Mouse (Mus musculus): ENCODE measurements at regions not wholly inside any gene's neighbourhood (a gene's known extent, or its start where the extent isn't known, plus 50 kb on each side); places are given as distances from the start of the nearest gene placed in this dataset.
"Not testable (repeated sequence)": the region's sequence is repeated elsewhere in the genome, so short reads cannot be mapped to it uniquely, and the experiment has no call there.

- no peak for DNase-seq (ENCODE audit: low spot score)
These were observed 78.1 kb upstream of the Ehbp1 start for GRCm38 (mm10) chr11:22420003-22420723.

GRCm38 (mm10) chr11:22421762-22422161 lies 79.7 kb upstream of the Ehbp1 start:
- no peak for DNase-seq (ENCODE audit: low spot score)

- DNase-seq (ENCODE audit: low spot score): peak; percentile 48
These were observed 74.6 kb upstream of the Tmem17 start for GRCm38 (mm10) chr11:22437140-22437850.

- no peak for DNase-seq (ENCODE audit: low spot score)
These were observed 74.1 kb upstream of the Tmem17 start for GRCm38 (mm10) chr11:22437851-22438215.

GRCm38 (mm10) chr11:22438441-22439066 lies 73.3 kb upstream of the Tmem17 start:
- no peak for DNase-seq (ENCODE audit: low spot score)

- no peak for DNase-seq (ENCODE audit: low spot score)
These were observed 71.4 kb upstream of the Tmem17 start for GRCm38 (mm10) chr11:22440521-22440920.

GRCm38 (mm10) chr11:22453161-22453560 lies 58.7 kb upstream of the Tmem17 start:
- no peak for DNase-seq (ENCODE audit: low spot score)

- DNase-seq (ENCODE audit: low spot score): no peak
These were observed 55.6 kb upstream of the Tmem17 start for GRCm38 (mm10) chr11:22456286-22456685.

- no peak for DNase-seq (ENCODE audit: low spot score)
These were observed 54.7 kb upstream of the Tmem17 start for GRCm38 (mm10) chr11:22457220-22457619.

GRCm38 (mm10) chr11:22458951-22459703 lies 52.8 kb upstream of the Tmem17 start:
- DNase-seq (ENCODE audit: low spot score): no peak

GRCm38 (mm10) chr11:22461019-22461735 lies 50.7 kb upstream of the Tmem17 start:
- not testable (repeated sequence) for DNase-seq (ENCODE audit: low spot score)
